Mouse (Mus musculus): ENCODE data around the gene Gabrd. TPM values are rescaled to one million over a fixed set of nuclear protein-coding genes. Genes with fewer than 3 reads are reported as not detected.

Gabrd gene
- polyA plus RNA-seq, 2 experiments, result 0.34 to 0.41 TPM

GRCm38 (mm10) chr4:155344299-155344600, 53.7 kb downstream of the Gabrd start:
- H3K4me3 ChIP-seq (replicated peaks; ENCODE audit: low read length), result no peak overlapping the region
- no peak overlapping the region for H3K9ac ChIP-seq (ENCODE audit: low read depth, low read length, severe bottlenecking)
- no peak for ATAC-seq (ENCODE audit: low FRiP score, low read depth)
- peaks cover 13% of the 10 kb centered on the region for H3K27me3 ChIP-seq (ENCODE audit: control insufficient read depth, insufficient read depth, low read length)
- 53% methylated on average over 3 of the region's 3 CpGs for WGBS
- no peaks in the 10 kb centered on the region for H3K36me3 ChIP-seq (ENCODE audit: control insufficient read depth, insufficient read depth, low read length)
- H3K9me3 ChIP-seq (ENCODE audit: control insufficient read depth, low read length), result no peaks in the 10 kb centered on the region
- peak overlapping the region; percentile 79 for H3K4me2 ChIP-seq (replicated peaks; ENCODE audit: low read depth, low read length, severe bottlenecking)
- peaks cover 10% of the 10 kb centered on the region; the same call in 1 of the 2 replicates for H3K4me1 ChIP-seq (ENCODE audit: control insufficient read depth, insufficient read depth, low read length)
- TF ChIP-seq POLR2A (IDR thresholded peaks at IDR 0.05; ENCODE audit: borderline replicate concordance, extremely low read depth, insufficient read depth, insufficient read length), result no peak
- no peak overlapping the region for H3K27ac ChIP-seq (replicated peaks; ENCODE audit: low read depth, low read length)
- DNase-seq (ENCODE audit: low spot score), result no peak

- Histone ChIP-seq H3K9ac (ENCODE audit: low read depth, low read length, severe bottlenecking) (no peak overlapping the region), H3K4me2 (replicated peaks; ENCODE audit: low read depth, low read length, severe bottlenecking) (no peak overlapping the region), H3K9me3 (ENCODE audit: control insufficient read depth, low read length) (no peaks in the 10 kb centered on the region), H3K4me1 (ENCODE audit: control insufficient read depth, insufficient read depth, low read length) (peaks cover 10% of the 10 kb centered on the region; the same call in 1 of the 2 replicates), H3K4me3 (replicated peaks; ENCODE audit: low read length) (no peak overlapping the region), H3K27ac (replicated peaks; ENCODE audit: low read depth, low read length) (no peak overlapping the region), H3K36me3 (ENCODE audit: control insufficient read depth, insufficient read depth, low read length) (no peaks in the 10 kb centered on the region), H3K27me3 (ENCODE audit: control insufficient read depth, insufficient read depth, low read length) (peaks cover 13% of the 10 kb centered on the region)
- WGBS, result 79% methylated on average over 14 of the region's 14 CpGs
- TF ChIP-seq POLR2A (IDR thresholded peaks at IDR 0.05; ENCODE audit: borderline replicate concordance, extremely low read depth, insufficient read depth, insufficient read length), result no peak
- ATAC-seq (ENCODE audit: low FRiP score, low read depth), result no peak
- DNase-seq (ENCODE audit: low spot score), result no peak
Observed at GRCm38 (mm10) chr4:155343415-155344298, 54.3 kb downstream of the Gabrd start.

GRCm38 (mm10) chr4:155336284-155337050, 61.4 kb downstream of the Gabrd start:
- Histone ChIP-seq H3K4me1 (ENCODE audit: control insufficient read depth, insufficient read depth, low read length) (no peaks in the 10 kb centered on the region), H3K4me2 (replicated peaks; ENCODE audit: low read depth, low read length, severe bottlenecking) (no peak overlapping the region), H3K27ac (replicated peaks; ENCODE audit: low read depth, low read length) (no peak overlapping the region), H3K9ac (ENCODE audit: low read depth, low read length, severe bottlenecking) (no peak overlapping the region), H3K36me3 (ENCODE audit: control insufficient read depth, insufficient read depth, low read length) (no peaks in the 10 kb centered on the region), H3K27me3 (ENCODE audit: control insufficient read depth, insufficient read depth, low read length) (no peaks in the 10 kb centered on the region), H3K9me3 (ENCODE audit: control insufficient read depth, low read length) (no peaks in the 10 kb centered on the region), H3K4me3 (replicated peaks; ENCODE audit: low read length) (no peak overlapping the region)
- ATAC-seq (ENCODE audit: low FRiP score, low read depth) (no peak), DNase-seq (ENCODE audit: low spot score) (no peak)
- TF ChIP-seq POLR2A (IDR thresholded peaks at IDR 0.05; ENCODE audit: borderline replicate concordance, extremely low read depth, insufficient read depth, insufficient read length), result no peak
- WGBS, result 87% methylated on average over 12 of the region's 12 CpGs

Other genes with a start within 250 kb of the Gabrd start
- 88.7 and 109 TPM in 2 replicates for gene Ski, start 175.5 kb downstream of the Gabrd start, polyA plus RNA-seq (2012; rRNA removed)
- 44.0 and 47.5 TPM in 2 replicates for gene Ski, start 175.5 kb downstream of the Gabrd start, polyA plus RNA-seq (2014; fragmentation: Nextera tagmentation; extraction: Ambion mirVana)
- 64.6 and 85.1 TPM in 2 replicates for gene Faap20, start 148.3 kb downstream of the Gabrd start, polyA plus RNA-seq (2012; rRNA removed)
- 72.5 and 84.8 TPM in 2 replicates for gene Faap20, start 148.3 kb downstream of the Gabrd start, polyA plus RNA-seq (2014; fragmentation: Nextera tagmentation; extraction: Ambion mirVana)
- 7.1 and 7.5 TPM in 2 replicates for gene Prkcz, start 36.8 kb downstream of the Gabrd start, polyA plus RNA-seq (2012; rRNA removed)
- 7.4 and 9.3 TPM in 2 replicates for gene Prkcz, start 36.8 kb downstream of the Gabrd start, polyA plus RNA-seq (2014; fragmentation: Nextera tagmentation; extraction: Ambion mirVana)
- 5.2 and 5.9 TPM in 2 replicates for gene Cfap74, start 11.1 kb upstream of the Gabrd start, polyA plus RNA-seq (2012; rRNA removed)
- 4.7 and 5.2 TPM in 2 replicates for gene Cfap74, start 11.1 kb upstream of the Gabrd start, polyA plus RNA-seq (2014; fragmentation: Nextera tagmentation; extraction: Ambion mirVana)
- 0.42 and 0.50 TPM in 2 replicates for gene Tmem52, start 71.0 kb upstream of the Gabrd start, polyA plus RNA-seq (2012; rRNA removed)
- not detected in 2 replicates for gene Tmem52, start 71.0 kb upstream of the Gabrd start, polyA plus RNA-seq (2014; fragmentation: Nextera tagmentation; extraction: Ambion mirVana)
- gene Gnb1, start 93.2 kb upstream of the Gabrd start, polyA plus RNA-seq (2012; rRNA removed), result 511 and 686 TPM in 2 replicates
- 440 and 493 TPM in 2 replicates for gene Gnb1, start 93.2 kb upstream of the Gabrd start, polyA plus RNA-seq (2014; fragmentation: Nextera tagmentation; extraction: Ambion mirVana)
- gene Nadk, start 164.3 kb upstream of the Gabrd start, polyA plus RNA-seq (2012; rRNA removed), result 78.8 and 91.2 TPM in 2 replicates
- gene Nadk, start 164.3 kb upstream of the Gabrd start, polyA plus RNA-seq (2014; fragmentation: Nextera tagmentation; extraction: Ambion mirVana), result 87.9 and 97.1 TPM in 2 replicates
- 10.9 and 13.8 TPM in 2 replicates for gene Slc35e2, start 203.3 kb upstream of the Gabrd start, polyA plus RNA-seq (2012; rRNA removed)
- 8.5 and 10.8 TPM in 2 replicates for gene Slc35e2, start 203.3 kb upstream of the Gabrd start, polyA plus RNA-seq (2014; fragmentation: Nextera tagmentation; extraction: Ambion mirVana)
- gene Cdk11b, start 226.7 kb upstream of the Gabrd start, polyA plus RNA-seq (2012; rRNA removed), result 45.3 and 65.6 TPM in 2 replicates
- 53.9 and 60.1 TPM in 2 replicates for gene Cdk11b, start 226.7 kb upstream of the Gabrd start, polyA plus RNA-seq (2014; fragmentation: Nextera tagmentation; extraction: Ambion mirVana)
- gene Gm10563, start 247.3 kb upstream of the Gabrd start, polyA plus RNA-seq (2012; rRNA removed), result not detected in 2 replicates
- not detected in 2 replicates for gene Gm10563, start 247.3 kb upstream of the Gabrd start, polyA plus RNA-seq (2014; fragmentation: Nextera tagmentation; extraction: Ambion mirVana)

Measured in limb, embryonic 14.5 days (tissue).